Mouse (Mus musculus): ENCODE results near the gene Zfp953. TPM values are rescaled to one million over a fixed set of nuclear protein-coding genes. Genes with fewer than 3 reads are reported as not detected.
"Not testable (repeated sequence)": the region's sequence is repeated elsewhere in the genome, so short reads cannot be mapped to it uniquely, and the experiment has no call there.

Zfp953 gene
- 1 to 10 TPM; 2.7 to 3.8 (median 3.0) TPM for total RNA-seq (2022)

DNA sequence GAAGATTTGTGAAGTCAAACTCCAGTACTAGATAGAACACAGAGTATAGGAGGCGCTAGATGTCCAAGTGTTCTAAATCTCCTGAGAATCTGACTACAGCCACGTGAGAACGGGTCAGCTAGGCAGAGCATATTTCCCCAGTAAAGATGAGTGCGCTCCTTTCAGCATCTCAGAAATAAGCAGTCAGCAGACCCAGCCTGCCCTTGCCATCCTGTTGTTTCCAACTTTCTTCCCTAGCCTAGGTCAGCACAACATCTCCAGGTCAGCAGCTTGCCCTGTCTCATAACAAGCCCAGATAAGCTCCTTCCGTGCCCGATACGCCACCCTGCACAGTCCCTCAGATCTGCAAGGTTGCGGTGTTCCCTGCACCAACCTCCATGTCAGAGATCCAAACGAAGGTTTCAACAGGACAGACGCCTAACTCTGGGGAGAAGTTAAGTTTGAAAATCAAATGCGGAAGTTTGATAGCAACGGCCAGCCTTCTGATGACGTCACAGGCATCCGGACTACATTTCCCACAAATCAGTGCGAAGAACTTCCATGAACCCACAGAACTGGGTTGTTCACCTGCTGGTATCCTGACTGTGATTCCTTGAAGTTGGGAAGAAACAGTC lies at the start of gene Zfp953, which contains the start of gene Gm28044:
Gene Zfp953 (minus strand): TSS at position 475 of the 614 bp plus-strand sequence.
Gene Gm28044 (minus strand): TSS at position 406 of the 614 bp plus-strand sequence.
- peak; percentile 85 for DNase-seq

DNA sequence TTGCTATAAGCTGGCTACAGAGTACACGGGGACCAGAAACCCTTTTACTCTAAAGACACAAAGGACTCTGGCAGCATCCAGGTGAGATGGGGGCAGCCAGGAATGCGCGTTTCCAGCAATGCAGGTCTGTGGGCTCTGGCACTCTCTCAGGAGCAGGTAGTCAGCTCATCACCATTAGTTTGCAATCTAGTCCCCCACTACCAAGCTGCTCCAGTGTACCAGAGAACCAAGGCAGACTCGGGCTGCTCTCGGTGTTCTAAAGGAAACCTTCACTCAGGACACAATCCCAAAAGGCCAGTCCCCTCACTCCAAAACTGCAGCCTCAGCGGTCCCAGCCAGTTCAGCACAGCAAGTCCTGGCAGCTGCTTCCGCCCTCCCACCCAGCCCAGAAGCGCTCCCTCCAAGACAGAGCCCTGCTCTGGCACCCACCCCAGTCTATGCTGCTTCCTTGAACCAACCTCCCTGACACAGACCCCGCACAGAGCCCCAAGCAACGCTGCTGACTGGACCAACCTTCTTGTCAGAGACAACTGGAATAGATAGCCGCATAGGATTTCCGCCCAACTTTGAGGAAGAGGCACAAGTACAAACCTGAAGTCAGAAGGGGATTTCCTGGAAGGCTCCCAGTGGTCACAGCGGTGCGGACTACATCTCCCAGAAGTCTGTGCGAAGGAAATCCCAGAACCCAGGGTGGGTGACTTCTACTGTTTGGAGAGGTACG lies 38.9 kb upstream of the Zfp953 start, which contains the start of gene Zfp429:
Gene Zfp429 (minus strand): TSS at position 637 of the 721 bp plus-strand sequence.
- DNase-seq = peak; percentile 59

DNA sequence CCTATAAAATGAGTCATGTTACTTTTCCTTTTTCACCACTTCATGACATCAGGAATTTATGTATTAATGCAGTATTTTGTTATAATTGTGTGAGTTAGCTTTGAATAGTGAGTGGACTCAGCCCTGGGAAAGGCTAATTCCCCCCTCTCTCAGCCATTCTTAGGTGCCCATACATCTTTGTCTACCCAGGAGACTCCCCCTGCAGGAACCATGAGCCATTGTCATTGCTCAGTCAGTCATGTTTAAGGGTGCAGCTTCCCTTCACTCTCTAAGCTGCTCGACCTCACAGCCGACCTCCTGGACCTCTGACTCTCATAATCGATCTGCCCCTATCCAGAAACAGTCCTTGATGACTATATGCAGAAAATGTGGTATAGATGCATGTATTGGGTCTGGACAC lies 15.8 kb upstream of the Zfp953 start:
- DNase-seq = not testable (repeated sequence)

DNA sequence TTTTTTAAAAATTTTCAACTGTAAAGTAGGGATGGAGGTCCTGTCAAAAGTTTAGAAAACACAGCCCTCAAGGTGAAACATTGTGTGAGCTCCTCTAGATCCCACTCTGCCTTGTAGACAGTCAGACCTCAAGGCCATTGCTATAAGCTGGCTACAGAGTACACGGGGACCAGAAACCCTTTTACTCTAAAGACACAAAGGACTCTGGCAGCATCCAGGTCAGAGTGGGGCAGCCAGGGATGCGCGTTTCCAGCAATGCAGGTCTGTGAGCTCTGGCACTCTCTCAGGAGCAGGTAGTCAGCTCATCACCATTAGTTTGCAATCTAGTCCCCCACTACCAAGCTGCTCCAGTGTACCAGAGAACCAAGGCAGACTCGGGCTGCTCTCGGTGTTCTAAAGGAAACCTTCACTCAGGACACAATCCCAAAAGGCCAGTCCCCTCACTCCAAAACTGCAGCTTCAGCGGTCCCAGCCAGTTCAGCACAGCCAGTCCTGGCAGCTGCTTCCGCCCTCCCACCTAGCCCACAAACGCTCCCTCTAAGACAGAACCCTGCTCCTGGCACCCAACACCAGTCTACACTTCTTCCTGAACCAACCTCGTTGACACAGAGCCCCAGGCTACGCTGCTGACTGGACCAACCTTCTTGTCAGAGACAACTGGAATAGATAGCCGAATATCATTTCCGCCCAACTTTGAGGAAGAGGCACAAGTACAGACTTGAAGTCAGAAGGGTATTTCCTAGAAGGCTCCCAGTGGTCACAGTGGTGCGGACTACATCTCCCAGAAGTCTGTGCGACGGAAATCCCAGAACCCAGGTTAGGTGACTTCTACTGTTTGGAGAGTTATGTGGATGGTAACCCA lies 14.9 kb upstream of the Zfp953 start, which contains the start of the genes Gm28041 and Zfp456:
Gene Gm28041 (minus strand): TSS at position 684 of the 862 bp plus-strand sequence.
Gene Zfp456 (minus strand): TSS at position 761 of the 862 bp plus-strand sequence.
- peak; percentile 61 for DNase-seq

DNA sequence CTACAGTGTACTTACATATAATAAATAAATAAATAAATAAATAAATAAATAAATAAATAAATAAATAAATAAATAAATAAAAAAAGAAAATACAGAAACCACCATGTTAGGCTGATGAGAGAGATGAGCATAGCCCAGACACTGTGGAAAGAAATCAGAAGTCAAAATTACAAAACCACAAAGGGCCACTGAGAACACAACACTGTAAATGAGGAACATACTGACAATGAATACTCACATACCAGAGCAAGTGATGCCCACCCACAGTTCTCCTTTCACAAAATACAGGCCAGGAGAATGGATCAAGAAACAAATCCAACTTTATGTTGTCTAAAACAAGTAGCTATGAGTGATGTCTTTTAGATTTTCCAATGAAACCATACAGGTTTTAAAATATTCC lies 8.6 kb downstream of the Zfp953 start:
- DNase-seq = no peak

DNA sequence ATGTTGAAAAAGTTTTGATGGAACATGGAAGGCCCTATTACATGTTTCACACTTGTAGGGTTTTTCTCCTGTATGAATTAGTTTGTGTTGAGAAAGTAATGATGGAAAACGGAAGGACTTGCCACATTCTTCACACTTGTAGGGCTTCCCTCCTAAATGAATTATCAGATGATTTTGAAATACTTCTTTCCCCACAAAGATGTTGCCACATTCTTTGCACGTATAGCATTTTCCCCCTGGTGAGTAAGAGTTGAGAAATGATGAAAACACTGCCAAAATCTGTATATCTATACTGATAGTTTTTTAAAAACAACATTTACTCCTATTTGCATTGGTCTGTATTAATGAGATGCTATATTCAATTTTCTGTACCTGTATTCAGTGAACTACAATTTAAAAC lies 17.0 kb downstream of the Zfp953 start:
- no peak for DNase-seq

DNA sequence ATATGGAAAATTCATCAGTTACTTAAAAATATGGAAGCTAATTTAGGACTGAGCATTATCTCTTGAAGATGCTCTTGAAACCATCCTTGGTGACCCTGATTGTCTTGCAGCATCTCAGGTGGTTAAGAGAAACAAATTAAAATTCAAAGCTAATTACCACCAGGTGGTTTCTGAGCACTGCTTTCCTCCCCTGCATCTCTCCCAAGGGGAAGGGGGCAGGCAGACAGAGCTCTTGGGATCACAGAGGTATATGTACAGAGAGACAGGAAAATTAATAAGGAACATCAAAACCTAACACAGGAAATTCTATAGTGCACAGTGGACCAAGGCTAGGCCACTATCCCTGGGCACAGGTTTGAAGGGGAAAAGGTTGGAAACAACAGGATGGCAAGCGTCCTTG lies 27.5 kb downstream of the Zfp953 start:
- DNase-seq = no peak

DNA sequence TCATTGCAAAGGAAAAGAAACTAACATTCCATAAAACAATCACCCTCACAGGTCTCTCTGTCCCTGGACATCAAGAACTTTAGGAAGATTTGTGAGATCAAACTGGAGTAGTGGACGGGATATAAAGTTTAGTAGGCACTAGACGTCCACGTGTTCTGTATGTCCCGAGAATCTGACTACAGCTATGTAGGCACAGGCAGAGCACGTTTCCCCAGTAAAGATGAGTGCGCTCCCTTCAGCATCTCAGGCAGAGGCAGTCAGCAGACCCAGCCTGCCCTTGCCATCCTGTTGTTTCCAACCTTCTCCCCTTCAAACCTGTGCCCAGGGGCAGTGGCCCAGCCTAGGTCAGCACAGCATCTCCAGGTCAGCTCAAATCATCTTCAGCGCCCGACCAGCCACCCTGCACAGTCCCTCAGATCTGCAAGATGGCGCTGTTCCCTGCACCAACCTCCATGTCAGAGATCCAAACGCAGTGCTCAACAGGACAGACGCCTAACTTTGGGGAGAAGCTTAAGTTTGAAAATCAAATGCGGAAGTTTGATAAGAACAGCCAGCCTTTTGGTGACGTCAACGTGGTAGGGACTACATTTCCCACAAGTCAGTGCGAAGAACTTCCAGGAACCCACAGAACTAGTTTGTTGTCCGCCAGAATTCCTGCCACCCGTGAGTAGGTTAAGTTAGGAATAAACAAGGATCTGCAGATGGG lies 28.2 kb downstream of the Zfp953 start, which contains the start of gene Zfp595:
Gene Zfp595 (minus strand): TSS at position 552 of the 706 bp plus-strand sequence.
- peak; percentile 86 for DNase-seq

DNA sequence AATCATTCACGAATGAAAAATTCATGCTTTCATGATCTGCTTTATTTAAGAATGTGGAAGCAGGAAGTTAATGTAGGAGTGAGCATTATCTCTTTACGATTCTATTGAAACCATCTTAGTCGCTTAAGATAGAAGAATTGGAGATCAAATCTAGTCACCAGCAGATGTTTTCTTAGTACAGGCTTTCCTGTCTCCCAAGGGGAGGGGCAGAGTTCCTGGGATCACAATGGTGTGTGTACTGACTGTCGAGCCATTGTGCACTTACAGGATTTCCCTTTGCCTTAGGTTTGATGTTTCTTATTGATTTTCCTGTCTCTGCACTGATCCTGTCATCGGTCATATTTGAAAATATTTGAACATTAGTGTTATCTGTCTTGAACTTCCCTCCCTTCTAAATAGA lies 53.7 kb downstream of the Zfp953 start:
- no peak for DNase-seq

DNA sequence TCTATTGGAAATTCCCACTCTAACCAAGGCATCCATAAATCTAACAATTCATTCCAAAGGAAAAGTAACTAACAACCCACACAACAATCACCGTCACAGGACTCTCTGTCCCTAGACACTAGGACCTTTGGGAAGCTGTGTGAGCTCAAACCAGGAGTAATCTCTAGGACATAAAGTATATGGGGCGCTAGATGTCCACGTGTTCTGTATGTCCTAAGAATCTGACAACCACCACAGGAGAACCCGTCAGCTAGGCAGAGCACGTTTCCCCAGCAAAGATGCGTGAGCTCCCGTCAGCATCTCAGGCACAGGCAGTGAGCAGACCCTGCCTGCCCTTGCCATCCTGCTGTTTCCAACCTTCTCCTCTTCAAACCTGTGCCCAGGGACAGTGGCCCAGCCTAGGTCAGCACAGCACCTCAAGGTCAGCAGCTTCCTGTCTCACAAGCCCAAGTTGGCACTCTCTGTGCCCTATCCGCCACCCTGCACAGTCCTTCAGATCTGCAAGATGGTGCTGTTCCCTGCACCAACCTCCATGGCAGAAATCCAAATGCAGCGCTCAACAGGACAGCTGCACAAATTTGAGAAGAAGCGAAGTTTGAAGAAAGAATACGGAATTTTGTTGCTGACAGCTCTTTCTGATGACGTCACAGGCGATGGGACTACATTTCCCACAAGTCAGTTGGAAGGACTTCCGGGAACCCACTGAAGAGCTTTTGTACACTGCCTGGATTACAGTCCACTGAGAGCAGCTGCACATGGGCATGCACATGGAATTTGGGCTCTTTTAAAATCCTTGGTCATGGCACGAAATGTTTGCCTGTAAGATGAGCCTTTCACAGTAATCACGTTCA lies 54.4 kb downstream of the Zfp953 start, which contains the start of gene Zfp457:
Gene Zfp457 (minus strand): TSS at position 664 of the 851 bp plus-strand sequence.
- peak; percentile 89 for DNase-seq

Other genes with a start within 250 kb of the Zfp953 start
- 1 to 10 TPM in 2 of 4 experiments, under 1 TPM in 2; 0.62 to 2.5 (median 1.0) TPM for gene Rslcan18, start 244.3 kb downstream of the Zfp953 start, total RNA-seq (2022)
- gene Zfp759, start 238.9 kb downstream of the Zfp953 start, total RNA-seq (2022) = 1 to 10 TPM; 3.9 to 7.1 (median 5.4) TPM
- gene Rsl1, start 187.4 kb downstream of the Zfp953 start, total RNA-seq (2022) = 1 to 10 TPM; 5.6 to 9.3 (median 6.9) TPM
- 1 to 10 TPM; 2.3 to 3.0 (median 2.6) TPM for gene Zfp455, start 166.1 kb downstream of the Zfp953 start, total RNA-seq (2022)
- gene Zfp458, start 82.1 kb downstream of the Zfp953 start, total RNA-seq (2022) = 1 to 10 TPM; 2.9 to 5.5 (median 4.4) TPM
- 1 to 10 TPM; 3.0 to 4.8 (median 4.4) TPM for gene Zfp457, start 54.1 kb downstream of the Zfp953 start, total RNA-seq (2022)
- 1 to 10 TPM; 5.3 to 6.1 (median 5.6) TPM for gene Zfp595, start 28.0 kb downstream of the Zfp953 start, total RNA-seq (2022)
- gene Gm28044, start 69 bp downstream of the Zfp953 start, total RNA-seq (2022) = 1 to 10 TPM in 2 of 4 experiments, not detected in 2; 3.7 to 3.9 TPM
- 1 to 10 TPM in 3 of 4 experiments, under 1 TPM in 1; 0.46 to 3.7 (median 1.6) TPM for gene Gm28041, start 15.1 kb upstream of the Zfp953 start, total RNA-seq (2022)
- 1 to 10 TPM; 1.2 to 2.8 (median 1.9) TPM for gene Zfp456, start 15.2 kb upstream of the Zfp953 start, total RNA-seq (2022)
- gene Zfp429, start 39.2 kb upstream of the Zfp953 start, total RNA-seq (2022) = 1 to 10 TPM; 3.5 to 7.4 (median 5.4) TPM
- gene Zfp459, start 60.8 kb upstream of the Zfp953 start, total RNA-seq (2022) = 1 to 10 TPM in 3 of 4 experiments, under 1 TPM in 1; 0.99 to 5.2 (median 2.8) TPM
- 10 to 100 TPM; 17.9 to 28.8 (median 23.0) TPM for gene Zfp874a, start 91.0 kb upstream of the Zfp953 start, total RNA-seq (2022)
- gene Zfp874b, start 123.7 kb upstream of the Zfp953 start, total RNA-seq (2022) = 10 to 100 TPM; 17.7 to 23.8 (median 18.7) TPM
- 10 to 100 TPM in 2 of 4 experiments, 1 to 10 TPM in 2; 7.4 to 10.7 (median 9.5) TPM for gene Zfp58, start 139.9 kb upstream of the Zfp953 start, total RNA-seq (2022)
- 1 to 10 TPM in 1 of 4 experiments, not detected in 3; 1.0 TPM for gene Gm26965, start 165.5 kb upstream of the Zfp953 start, total RNA-seq (2022)
- gene Zfp87, start 165.6 kb upstream of the Zfp953 start, total RNA-seq (2022) = 10 to 100 TPM; 16.7 to 22.7 (median 19.6) TPM
- gene Zfp748, start 193.2 kb upstream of the Zfp953 start, total RNA-seq (2022) = 10 to 100 TPM in 3 of 4 experiments, 1 to 10 TPM in 1; 9.8 to 11.0 (median 10.4) TPM
- gene Zfp729b, start 249.1 kb upstream of the Zfp953 start, total RNA-seq (2022) = 10 to 100 TPM in 1 of 4 experiments, 1 to 10 TPM in 3; 6.7 to 11.0 (median 9.3) TPM

Data from adrenal gland, adult 8-10 months (tissue).